Mouse (Mus musculus): ENCODE measurements around the gene Cdk10.
"Not testable (repeated sequence)": the region's sequence is repeated elsewhere in the genome, so short reads cannot be mapped to it uniquely, and the experiment has no call there.

The Cdk10 gene

GRCm38 (mm10) chr8:123224278-123225266, at the start of gene Cdk10:
Gene Cdk10 (plus strand): TSS chr8:123224842.
- in situ Hi-C loops (cut with MseI, MboI): loop anchor here in 1 of 2 experiments (25.0 kb wide), 1 partner anchor 112 kb away; the partner anchor contains the start of genes Cpne7 and Rpl13

GRCm38 (mm10) chr8:123181391-123181790, 43.3 kb upstream of the Cdk10 start:
- in situ Hi-C loops (cut with MseI, MboI): no loop called here

GRCm38 (mm10) chr8:123185566-123186409, 38.9 kb upstream of the Cdk10 start, which contains the start of gene Dpep1:
Gene Dpep1 (plus strand): TSS chr8:123186242.
- in situ Hi-C loops (cut with MseI, MboI): no loop called here

- in situ Hi-C loops (cut with MseI, MboI): no loop called here
Observed at GRCm38 (mm10) chr8:123188006-123188405, 36.6 kb upstream of the Cdk10 start.

- in situ Hi-C loops (cut with MseI, MboI): no loop called here
Observed at GRCm38 (mm10) chr8:123188841-123189240, 35.8 kb upstream of the Cdk10 start.

- in situ Hi-C loops (cut with MseI, MboI): no loop called here
Observed at GRCm38 (mm10) chr8:123190678-123191077, 34.0 kb upstream of the Cdk10 start.

- in situ Hi-C loops (cut with MseI, MboI): no loop called here
Observed at GRCm38 (mm10) chr8:123191908-123192307, 32.7 kb upstream of the Cdk10 start.

GRCm38 (mm10) chr8:123193771-123194170, 30.9 kb upstream of the Cdk10 start:
- in situ Hi-C loops (cut with MseI, MboI): no loop called here

- in situ Hi-C loops (cut with MseI, MboI): loop anchor here in 1 of 2 experiments (5.0 kb wide), 1 partner anchor 35 kb away; no protein-coding TSS in a partner anchor
Observed at GRCm38 (mm10) chr8:123197016-123197415, 27.6 kb upstream of the Cdk10 start.

- in situ Hi-C loops (cut with MseI, MboI): loop anchor here in 1 of 2 experiments (5.0 to 25.0 kb wide), 2 partner anchors 38 to 88 kb away; partner anchors contain the start of genes Cpne7 and Rpl13
Observed at GRCm38 (mm10) chr8:123199864-123200263, 24.8 kb upstream of the Cdk10 start.

- in situ Hi-C loops (cut with MseI, MboI): loop anchor here in 1 of 2 experiments (25.0 kb wide), 1 partner anchor 90 kb away; the partner anchor contains the start of genes Cpne7 and Rpl13
Observed at GRCm38 (mm10) chr8:123202288-123202687, 22.4 kb upstream of the Cdk10 start.

GRCm38 (mm10) chr8:123203571-123203970, 21.1 kb upstream of the Cdk10 start:
- in situ Hi-C loops (cut with MseI, MboI): loop anchor here in 1 of 2 experiments (25.0 kb wide), 1 partner anchor 91 kb away; the partner anchor contains the start of genes Cpne7 and Rpl13

- in situ Hi-C loops (cut with MseI, MboI): loop anchor here in 1 of 2 experiments (25.0 kb wide), 1 partner anchor 100 kb away; the partner anchor contains the start of genes Cpne7 and Rpl13
Observed at GRCm38 (mm10) chr8:123211876-123212275, 12.8 kb upstream of the Cdk10 start.

- in situ Hi-C loops (cut with MseI, MboI): loop anchor here in 1 of 2 experiments (25.0 kb wide), 1 partner anchor 100 kb away; the partner anchor contains the start of genes Cpne7 and Rpl13
Observed at GRCm38 (mm10) chr8:123212321-123213117, 12.1 kb upstream of the Cdk10 start, which contains the start of the genes Chmp1a and Spata33. Gene Chmp1a (minus strand): TSS chr8:123212763. Gene Spata33 (plus strand): TSS chr8:123212832.

- in situ Hi-C loops (cut with MseI, MboI): loop anchor here in 1 of 2 experiments (25.0 kb wide), 1 partner anchor 101 kb away; the partner anchor contains the start of genes Cpne7 and Rpl13
Observed at GRCm38 (mm10) chr8:123213118-123213772, 11.4 kb upstream of the Cdk10 start.

- in situ Hi-C loops (cut with MseI, MboI): loop anchor here in 1 of 2 experiments (25.0 kb wide), 1 partner anchor 103 kb away; the partner anchor contains the start of genes Cpne7 and Rpl13
Observed at GRCm38 (mm10) chr8:123215430-123215829, 9.2 kb upstream of the Cdk10 start.

- in situ Hi-C loops (cut with MseI, MboI): loop anchor here in 1 of 2 experiments (25.0 kb wide), 1 partner anchor 109 kb away; the partner anchor contains the start of genes Cpne7 and Rpl13
Observed at GRCm38 (mm10) chr8:123220917-123221316, 3.7 kb upstream of the Cdk10 start.

GRCm38 (mm10) chr8:123228416-123228815, 3.8 kb downstream of the Cdk10 start:
- in situ Hi-C loops (cut with MseI, MboI): no loop called here

GRCm38 (mm10) chr8:123230326-123230725, 5.7 kb downstream of the Cdk10 start:
- in situ Hi-C loops (cut with MseI, MboI): not testable (repeated sequence)
